Mouse (Mus musculus): Measurements from ENCODE around the gene Cd38. TPM values are rescaled to one million over a fixed set of nuclear protein-coding genes. Genes with fewer than 3 reads are reported as not detected.

Cd38 gene
- total RNA-seq (2015; ENCODE audit: low replicate concordance): 2.5 and 6.5 TPM in 2 replicates
- 1.7 and 3.2 TPM in 2 replicates for total RNA-seq (2017; ENCODE audit: low replicate concordance)

- ATAC-seq (replicated peaks; ENCODE audit: low FRiP score, poor library complexity, severe bottlenecking): no peak
Observed at GRCm38 (mm10) chr5:43868253-43868652, at the start of gene Cd38. TSS of gene Cd38 (plus strand) at chr5:43868553.

DNA sequence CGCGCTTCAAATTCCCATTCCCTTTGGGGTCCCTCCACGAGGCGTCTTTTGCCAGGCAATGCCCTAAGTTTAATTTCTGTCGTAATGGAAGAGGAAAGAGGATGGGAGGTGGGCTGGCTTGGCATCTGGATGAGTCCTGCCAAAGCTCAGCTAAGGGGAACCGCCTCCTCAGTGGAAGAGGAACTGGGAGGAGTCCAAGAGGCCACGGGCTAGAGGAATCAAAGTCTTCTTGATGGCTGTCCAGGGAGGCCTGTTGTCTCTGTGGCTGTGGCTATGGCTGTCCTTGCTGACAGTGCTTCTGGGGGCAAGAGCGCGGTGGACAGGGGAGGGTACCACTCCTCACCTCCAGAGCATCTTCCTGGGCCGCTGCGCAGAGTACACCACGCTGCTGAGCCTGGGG, 49.7 kb upstream of the Cd38 start, which contains the start of gene Bst1:
Gene Bst1, plus strand, starts transcription at position 191 of the 400 bp plus-strand sequence.
- no peak for ATAC-seq (replicated peaks; ENCODE audit: low FRiP score, poor library complexity, severe bottlenecking)

- no peak for ATAC-seq (replicated peaks; ENCODE audit: low FRiP score, poor library complexity, severe bottlenecking)
Observed at GRCm38 (mm10) chr5:43820785-43821184, 47.6 kb upstream of the Cd38 start.

GRCm38 (mm10) chr5:43821538-43821937, 46.8 kb upstream of the Cd38 start, which contains the start of gene Fbxl5:
TSS of gene Fbxl5 (minus strand) at chr5:43821638.
- ATAC-seq (replicated peaks; ENCODE audit: low FRiP score, poor library complexity, severe bottlenecking): no peak

DNA sequence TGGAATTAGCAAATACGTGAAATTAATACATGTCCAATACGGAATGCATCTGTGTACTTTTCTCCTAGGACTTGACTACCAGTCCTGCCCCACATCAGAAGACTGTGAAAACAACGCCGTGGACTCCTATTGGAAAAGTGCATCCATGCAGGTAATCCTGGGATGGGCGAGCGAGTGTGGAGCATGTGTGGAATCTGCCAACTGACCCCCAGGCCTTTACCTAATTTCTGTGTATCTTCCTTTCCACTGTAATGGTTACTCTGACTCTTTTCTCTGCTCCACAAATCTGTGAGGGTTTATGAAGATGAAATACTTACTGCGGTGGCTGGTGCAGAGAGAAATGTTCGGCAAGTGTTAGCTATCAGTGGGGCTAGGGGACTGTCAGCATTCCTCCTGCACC, 46.2 kb upstream of the Cd38 start:
- ATAC-seq (replicated peaks; ENCODE audit: low FRiP score, poor library complexity, severe bottlenecking): no peak

DNA sequence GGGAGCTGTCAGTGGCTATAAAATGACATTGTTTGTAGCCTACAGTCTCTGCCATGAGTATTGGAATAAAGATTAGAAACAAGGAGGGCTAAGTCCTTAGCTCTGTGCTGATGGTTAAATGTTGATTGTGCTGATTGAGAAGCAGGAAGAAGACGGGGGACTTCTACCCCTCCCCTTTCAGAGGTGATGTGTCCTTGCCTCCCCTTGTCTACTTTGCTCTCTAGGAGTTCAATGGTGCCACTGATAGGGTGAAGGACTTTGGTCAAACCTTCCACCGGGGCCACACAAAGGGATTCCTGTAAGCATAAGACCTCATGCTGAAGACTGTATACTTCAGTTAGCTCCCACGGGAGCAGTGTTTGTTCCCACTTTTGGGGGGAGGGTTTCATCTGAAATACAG, 45.5 kb upstream of the Cd38 start:
- ATAC-seq (replicated peaks; ENCODE audit: low FRiP score, poor library complexity, severe bottlenecking): no peak

- no peak for ATAC-seq (replicated peaks; ENCODE audit: low FRiP score, poor library complexity, severe bottlenecking)
Observed at GRCm38 (mm10) chr5:43824580-43824979, 43.8 kb upstream of the Cd38 start.

DNA sequence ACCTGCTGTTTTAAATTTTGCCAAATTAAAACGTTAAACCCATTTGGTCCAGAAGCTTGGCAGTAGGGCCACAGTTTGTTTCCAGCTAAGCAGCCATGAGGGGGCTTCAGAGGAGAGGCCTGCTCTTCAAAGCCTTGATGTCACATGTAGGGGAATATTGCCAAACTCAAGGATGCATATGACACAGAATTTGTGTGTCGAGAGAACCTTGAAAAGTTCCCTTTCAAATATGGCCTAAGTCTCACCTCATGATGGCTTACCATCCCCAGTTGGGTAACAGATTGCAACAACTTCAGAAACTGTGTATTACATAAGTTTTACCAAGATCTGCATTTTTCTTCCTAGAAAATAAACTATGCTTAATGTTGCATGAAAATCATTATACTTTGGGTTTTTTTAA, 41.5 kb upstream of the Cd38 start:
- no peak for ATAC-seq (replicated peaks; ENCODE audit: low FRiP score, poor library complexity, severe bottlenecking)

DNA sequence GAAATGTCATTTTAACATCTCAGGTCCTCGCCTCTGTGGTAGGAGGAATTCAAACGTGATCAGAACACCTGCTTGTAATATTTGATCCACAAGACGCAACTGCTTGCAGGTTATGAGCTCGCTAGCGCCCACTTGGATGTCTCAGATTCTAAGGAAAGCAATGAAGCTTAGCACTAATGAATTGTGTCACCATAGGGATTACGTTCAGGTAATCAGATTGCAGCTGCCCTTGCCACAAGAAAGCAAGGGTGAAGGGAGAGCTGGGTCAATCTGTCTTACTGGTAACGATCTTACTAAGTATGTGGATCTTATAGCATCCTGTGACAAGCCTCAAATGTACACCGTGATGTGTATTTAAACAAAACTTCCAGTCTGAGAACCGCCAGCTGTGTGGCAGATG, 41.0 kb upstream of the Cd38 start:
- ATAC-seq (replicated peaks; ENCODE audit: low FRiP score, poor library complexity, severe bottlenecking): no peak

GRCm38 (mm10) chr5:43836590-43836989, 31.8 kb upstream of the Cd38 start:
- no peak for ATAC-seq (replicated peaks; ENCODE audit: low FRiP score, poor library complexity, severe bottlenecking)

- ATAC-seq (replicated peaks; ENCODE audit: low FRiP score, poor library complexity, severe bottlenecking): no peak; the same call in 1 of the 2 replicates
Observed at GRCm38 (mm10) chr5:43837372-43837771, 31.0 kb upstream of the Cd38 start.

- peak; percentile 72 for ATAC-seq (replicated peaks; ENCODE audit: low FRiP score, poor library complexity, severe bottlenecking)
Observed at GRCm38 (mm10) chr5:43841144-43842010, 27.0 kb upstream of the Cd38 start.

DNA sequence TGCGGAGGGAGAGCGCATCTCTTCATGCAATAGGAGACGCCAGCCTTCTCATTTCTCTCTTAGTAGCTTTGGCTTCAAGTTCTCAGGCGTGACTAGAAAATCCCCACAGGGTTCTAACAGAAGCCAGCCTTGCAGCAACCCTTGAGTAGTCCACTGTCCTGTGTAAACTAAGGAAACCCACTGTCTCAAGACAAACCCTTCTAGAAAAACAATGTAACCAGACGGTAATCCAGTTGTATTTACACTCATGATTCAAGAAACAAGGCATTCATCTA, 26.4 kb upstream of the Cd38 start:
- ATAC-seq (replicated peaks; ENCODE audit: low FRiP score, poor library complexity, severe bottlenecking): no peak

DNA sequence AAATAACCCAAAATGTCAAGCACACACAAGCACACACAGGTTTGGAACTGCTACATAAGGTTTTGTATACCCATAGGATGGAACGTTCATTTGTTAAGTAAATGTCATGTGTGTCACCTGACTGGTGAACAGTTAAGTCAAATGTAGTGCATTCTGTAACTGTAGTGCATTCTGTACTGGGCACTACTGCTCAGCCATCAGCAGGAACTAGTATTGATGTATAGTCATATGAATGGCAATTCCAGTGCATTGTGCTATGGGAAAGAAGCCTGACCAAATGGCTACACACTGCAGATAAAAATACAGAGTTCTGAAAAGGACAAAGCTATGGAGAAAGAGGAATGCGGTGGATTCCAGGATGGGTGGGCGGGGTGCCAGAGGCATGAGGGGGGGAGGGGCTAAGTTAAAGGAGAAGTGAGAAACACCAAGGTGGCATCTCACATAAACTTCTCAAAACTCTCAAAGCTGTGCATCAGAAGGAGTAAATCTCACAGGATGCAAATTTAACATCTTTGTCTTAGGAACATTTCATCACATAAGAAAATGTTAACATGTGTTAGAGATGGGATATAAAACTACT, 25.7 kb upstream of the Cd38 start:
- ATAC-seq (replicated peaks; ENCODE audit: low FRiP score, poor library complexity, severe bottlenecking): no peak

- ATAC-seq (replicated peaks; ENCODE audit: low FRiP score, poor library complexity, severe bottlenecking): no peak
Observed at GRCm38 (mm10) chr5:43845083-43845482, 23.3 kb upstream of the Cd38 start.

GRCm38 (mm10) chr5:43845646-43846045, 22.7 kb upstream of the Cd38 start:
- no peak for ATAC-seq (replicated peaks; ENCODE audit: low FRiP score, poor library complexity, severe bottlenecking)

GRCm38 (mm10) chr5:43846227-43846626, 22.1 kb upstream of the Cd38 start:
- ATAC-seq (replicated peaks; ENCODE audit: low FRiP score, poor library complexity, severe bottlenecking): no peak

DNA sequence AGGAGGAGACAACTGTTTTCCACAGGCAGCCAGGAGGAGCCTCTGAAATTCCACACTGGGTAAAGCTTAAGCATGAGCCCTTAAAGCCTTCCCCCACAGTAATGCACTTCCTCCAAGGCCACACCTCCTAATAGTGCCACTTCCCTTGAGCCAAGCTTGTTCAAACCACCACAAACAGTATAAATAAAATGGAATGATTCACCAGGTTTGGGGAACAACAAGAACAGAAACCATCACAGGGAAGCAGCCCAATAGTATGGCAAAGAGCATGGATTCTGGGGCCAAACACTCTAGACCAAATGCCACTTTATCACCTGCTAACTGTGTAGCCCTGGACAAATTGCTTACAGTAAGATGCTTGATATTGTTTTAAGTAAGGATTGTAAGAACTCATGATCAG, 20.8 kb upstream of the Cd38 start:
- no peak for ATAC-seq (replicated peaks; ENCODE audit: low FRiP score, poor library complexity, severe bottlenecking)

- no peak for ATAC-seq (replicated peaks; ENCODE audit: low FRiP score, poor library complexity, severe bottlenecking)
Observed at GRCm38 (mm10) chr5:43848275-43848674, 20.1 kb upstream of the Cd38 start.

- no peak for ATAC-seq (replicated peaks; ENCODE audit: low FRiP score, poor library complexity, severe bottlenecking)
Observed at GRCm38 (mm10) chr5:43853096-43853867, 15.1 kb upstream of the Cd38 start.

Data from erythroblast, adult 5-6 weeks (primary cell).